Mouse (Mus musculus) intestine, postnatal 0 days (tissue): ENCODE results near the gene Pef1. TPM values are rescaled to one million over a fixed set of nuclear protein-coding genes. Genes with fewer than 3 reads are reported as not detected.

Experiments
- ATAC-seq: fragments of 200-750 bp; cut with Nextera tagmentation; 2 replicates; pipeline ENCODE4 v1.8.0; 2017; ENCODE audit warnings: mild to moderate bottlenecking, moderate TSS enrichment, moderate library complexity
- H3K27ac ChIP-seq: fragments of 300-500 bp; sonication (generic); 2 replicates; pipeline ENCODE4 v1.5.1; 2014; ENCODE audit warnings: mild to moderate bottlenecking, low read depth, low read length, moderate library complexity
- H3K27me3 ChIP-seq: fragments of 300-500 bp; sonication (generic); replicated peaks from 2 replicates; pipeline ENCODE4 v1.6.1; 2014; ENCODE audit warnings: low read length, mixed read lengths; ENCODE audit not compliant: control insufficient read depth, insufficient read depth
- H3K36me3 ChIP-seq: fragments of 300-500 bp; sonication (generic); 2 replicates; pipeline ENCODE4 v1.6.1; 2014; ENCODE audit warnings: mild to moderate bottlenecking, moderate library complexity; ENCODE audit not compliant: control insufficient read depth, insufficient read depth
- H3K4me1 ChIP-seq: fragments of 300-500 bp; sonication (generic); replicated peaks from 2 replicates; pipeline ENCODE4 v1.6.1; 2014; ENCODE audit warnings: antibody characterized with exemption, low read length, mixed read lengths; ENCODE audit not compliant: control insufficient read depth, insufficient read depth
- H3K4me2 ChIP-seq: fragments of 300-500 bp; sonication (generic); replicated peaks from 2 replicates; pipeline ENCODE4 v1.6.1; 2014; ENCODE audit warnings: low read depth, mild to moderate bottlenecking, moderate library complexity
- H3K4me3 ChIP-seq: fragments of 300-500 bp; sonication (generic); 2 replicates; pipeline ENCODE4 v1.5.1; 2014; ENCODE audit warnings: low read depth, low read length
- H3K9ac ChIP-seq: fragments of 300-500 bp; sonication (generic); 2 replicates; pipeline ENCODE4 v1.6.1; 2014; ENCODE audit warnings: mild to moderate bottlenecking, low read depth, low read length
- H3K9me3 ChIP-seq: fragments of 300-500 bp; sonication (generic); 2 replicates; pipeline ENCODE4 v1.6.1; 2016; ENCODE audit warnings: mixed run types; ENCODE audit not compliant: control insufficient read depth
- CTCF ChIP-seq: sonication (generic); IDR thresholded peaks from 2 replicates; pipeline ENCODE4 v1.5.1; 2016; ENCODE audit warnings: low read depth, mild to moderate bottlenecking, control low read depth, antibody characterized with exemption, moderate library complexity
- WGBS: fragments of 180-500 bp; shearing (Covaris S2); extraction: QIAGEN DNeasy Blood & Tissue Kit; methylation state at CpG from one replicate; pipeline ENCODE4 v1.1.7; 2014; 5-methylcytosine and 5-hydroxymethylcytosine counted together
- polyA plus RNA-seq: library from polyadenylated mRNA; unstranded; fragments of >200 nt; fragmentation: Nextera tagmentation; extraction: Ambion mirVana; gene quantifications from 2 replicates; pipeline ENCODE4 v1.2.1, GENCODE M21; 2015

Gene Pef1
- polyA plus RNA-seq, 1 experiment from 2014 or later, result 73.4 TPM

DNA sequence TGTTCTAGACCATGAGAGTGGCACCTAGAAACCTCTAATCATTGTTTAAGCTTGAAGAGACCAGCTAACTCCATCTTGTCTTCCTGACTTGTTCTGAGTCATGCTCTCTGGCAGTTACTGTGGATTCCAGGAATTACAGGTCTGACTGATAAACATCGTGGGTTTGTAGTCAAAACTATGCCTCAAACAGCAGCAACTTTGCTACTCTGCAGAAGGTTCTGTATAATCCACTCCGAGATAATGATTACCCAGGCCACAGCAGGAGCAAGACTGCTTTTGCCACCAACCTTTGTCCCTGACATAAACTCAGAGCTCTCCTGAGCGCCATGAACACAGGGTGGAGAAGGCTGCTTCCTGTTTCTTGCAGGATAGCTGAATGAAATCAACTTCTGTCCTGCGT, 2.2 kb downstream of the Pef1 start:
- Histone ChIP-seq H3K36me3 (no peaks in the 10 kb centered on the region), H3K27me3 (no peaks in the 10 kb centered on the region), H3K4me2 (peak overlapping the region; percentile 17; the same call in 1 of the 2 replicates), H3K4me3 (no peak overlapping the region), H3K9me3 (no peaks in the 10 kb centered on the region), H3K27ac (peak overlapping the region; percentile 78), H3K4me1 (peaks cover 17% of the 10 kb centered on the region), H3K9ac (no peak overlapping the region)
- TF ChIP-seq CTCF, result no peak
- peak; percentile 77 for ATAC-seq
- 25% methylated on average over 4 of the region's 4 CpGs for WGBS

DNA sequence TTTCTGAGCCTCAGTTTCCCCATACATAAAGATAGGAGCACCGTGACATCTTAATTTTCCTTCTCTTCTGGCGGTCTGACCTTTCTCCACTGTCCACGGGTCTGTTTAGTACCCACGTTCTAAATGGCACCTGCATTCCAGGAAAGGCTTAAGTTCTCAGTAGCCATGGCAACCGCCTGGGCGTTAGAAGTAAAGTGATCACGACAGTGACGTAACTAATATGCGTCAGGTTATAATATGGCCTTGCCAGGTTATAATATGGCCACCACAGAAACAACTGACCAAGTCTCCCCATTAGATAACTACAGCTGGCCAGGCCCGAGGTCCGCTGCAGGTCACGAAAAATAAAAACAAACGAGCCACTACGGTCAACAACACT, 4.7 kb downstream of the Pef1 start:
- Histone ChIP-seq H3K9me3 (no peaks in the 10 kb centered on the region), H3K4me2 (peak overlapping the region; percentile 60), H3K9ac (peak overlapping the region; percentile 56; the same call in 1 of the 2 replicates), H3K4me1 (peaks cover 16% of the 10 kb centered on the region), H3K36me3 (peaks cover under 1% of the 10 kb centered on the region; the same call in 1 of the 2 replicates), H3K4me3 (peak overlapping the region; percentile 69), H3K27me3 (no peaks in the 10 kb centered on the region), H3K27ac (peak overlapping the region; percentile 91; the same call in 1 of the 2 replicates)
- ATAC-seq, result peak; percentile 57
- no peak for TF ChIP-seq CTCF
- 10% methylated on average over 14 of the region's 14 CpGs for WGBS

DNA sequence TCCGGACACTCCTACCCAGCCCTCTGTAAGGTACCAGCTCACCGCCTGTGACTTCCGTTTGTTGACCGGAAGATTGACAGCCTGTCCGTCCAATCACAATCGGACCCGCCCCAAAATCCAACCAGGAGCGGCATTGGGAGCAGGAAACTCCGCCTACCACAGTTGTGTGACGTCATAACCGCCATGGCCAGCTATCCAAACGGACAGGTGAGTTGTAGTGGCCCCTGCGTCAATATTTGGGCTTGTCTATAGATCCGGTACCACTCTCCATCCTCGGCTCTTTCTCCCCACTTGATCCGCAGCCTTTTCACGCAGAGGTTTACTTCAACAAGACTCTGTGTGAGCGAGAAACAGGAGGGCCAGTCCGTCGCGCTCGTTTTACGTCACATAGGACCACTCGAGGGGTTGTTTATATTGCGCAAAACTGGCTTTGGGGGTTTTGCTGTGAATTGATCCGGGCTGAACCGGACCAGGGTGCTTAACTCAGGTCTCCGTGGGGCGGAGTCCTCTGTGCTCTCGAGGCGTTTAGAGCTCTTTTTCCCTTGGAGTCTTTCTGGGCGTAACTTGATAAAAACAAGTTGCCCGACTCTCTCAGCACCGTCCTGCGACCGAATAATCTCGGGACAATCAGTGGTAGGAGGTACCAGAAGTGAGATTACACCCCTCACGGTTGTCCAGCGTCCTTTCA, 5.2 kb downstream of the Pef1 start:
- Histone ChIP-seq H3K27ac (peak overlapping the region; percentile 91), H3K9me3 (no peaks in the 10 kb centered on the region), H3K4me2 (peak overlapping the region; percentile 60), H3K27me3 (no peaks in the 10 kb centered on the region), H3K36me3 (peaks cover 6% of the 10 kb centered on the region; the same call in 1 of the 2 replicates), H3K9ac (peak overlapping the region; percentile 56), H3K4me3 (peak overlapping the region; percentile 69), H3K4me1 (peaks cover 16% of the 10 kb centered on the region; the same call in 1 of the 2 replicates)
- under 1% methylated on average over 39 of the region's 39 CpGs for WGBS
- TF ChIP-seq CTCF, result no peak
- peak; percentile 86 for ATAC-seq

DNA sequence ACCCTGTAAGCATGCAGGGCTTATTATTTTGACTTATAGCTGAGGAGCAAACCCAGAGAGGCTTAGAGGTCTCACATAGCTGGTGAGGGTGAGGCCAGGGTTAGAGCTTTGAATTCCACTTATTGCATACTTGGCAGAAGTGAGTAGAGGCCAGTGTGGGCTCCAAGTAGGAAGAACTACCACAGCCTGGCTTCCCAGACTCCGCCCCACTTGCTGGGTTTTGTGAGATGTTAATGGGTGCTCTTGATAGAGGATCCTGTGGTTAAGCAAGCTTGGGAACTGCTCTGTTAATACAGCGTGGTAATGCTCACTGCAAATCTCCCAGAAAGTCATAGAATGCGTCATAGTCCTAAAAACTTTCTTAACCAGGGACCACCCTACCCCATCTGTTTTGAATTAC, 6.6 kb downstream of the Pef1 start:
- H3K9me3 ChIP-seq, result no peaks in the 10 kb centered on the region
- H3K36me3 ChIP-seq, result peaks cover 11% of the 10 kb centered on the region; the same call in 1 of the 2 replicates
- H3K9ac ChIP-seq, result 0 out of 2 replicates have a peak overlapping the region, but pooled peaks have one; percentile 31
- no peak overlapping the region for H3K27ac ChIP-seq
- no peak for TF ChIP-seq CTCF
- 0 out of 2 replicates have a peak overlapping the region, but pooled peaks have one; percentile 69 for H3K4me3 ChIP-seq
- H3K27me3 ChIP-seq, result no peaks in the 10 kb centered on the region
- peaks cover 10% of the 10 kb centered on the region; the same call in 1 of the 2 replicates for H3K4me1 ChIP-seq
- WGBS, result 86% methylated on average over 3 of the region's 3 CpGs
- ATAC-seq, result no peak
- H3K4me2 ChIP-seq, result peak overlapping the region; percentile 60

DNA sequence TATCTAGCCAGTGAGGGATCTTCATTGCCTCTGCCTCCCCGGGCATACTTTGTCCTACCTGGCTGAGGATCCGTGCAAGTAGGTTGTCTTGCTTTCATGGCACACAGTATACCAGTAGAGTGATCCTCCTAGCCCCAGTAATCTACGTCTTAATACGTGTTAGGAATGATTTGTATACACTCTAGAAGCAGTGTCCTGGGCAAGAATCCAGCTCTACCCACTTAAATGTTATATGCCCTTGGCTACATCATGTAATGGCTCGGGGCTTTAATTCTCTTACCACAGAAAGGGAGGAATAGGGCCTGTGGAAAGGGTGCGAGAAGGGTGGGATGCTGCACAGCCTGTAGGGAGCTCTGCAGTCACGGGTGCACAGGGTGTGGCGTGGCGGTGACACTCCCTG, 7.3 kb downstream of the Pef1 start:
- Histone ChIP-seq H3K27me3 (no peaks in the 10 kb centered on the region), H3K27ac (0 out of 2 replicates have a peak overlapping the region, but pooled peaks have one; percentile 5), H3K9ac (no peak overlapping the region; the same call in 1 of the 2 replicates), H3K9me3 (no peaks in the 10 kb centered on the region), H3K4me3 (no peak overlapping the region), H3K4me1 (peaks cover 10% of the 10 kb centered on the region; the same call in 1 of the 2 replicates), H3K36me3 (peaks cover 11% of the 10 kb centered on the region; the same call in 1 of the 2 replicates), H3K4me2 (peak overlapping the region; percentile 60)
- no peak for ATAC-seq
- WGBS, result 63% methylated on average over 9 of the region's 9 CpGs
- TF ChIP-seq CTCF, result no peak

DNA sequence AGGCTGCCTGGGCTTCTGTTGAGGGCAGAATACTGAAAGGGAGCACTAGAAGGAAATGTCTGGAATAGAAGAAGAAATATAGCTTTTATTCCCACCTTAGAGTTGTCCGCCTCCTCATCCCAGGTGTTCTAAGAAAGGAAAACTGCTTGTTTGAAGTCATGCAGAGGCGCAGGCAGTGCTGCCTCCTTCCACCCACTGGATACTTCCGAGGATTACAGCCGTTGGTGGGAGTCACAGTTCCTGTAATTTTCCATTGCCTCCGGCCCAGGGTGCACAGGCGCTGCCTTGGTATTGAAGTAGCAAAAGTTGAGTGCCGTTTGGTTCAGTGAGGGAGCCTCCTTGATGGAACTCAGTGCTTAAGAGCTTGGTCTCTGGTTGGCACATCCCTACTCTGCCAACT, 7.7 kb downstream of the Pef1 start:
- H3K36me3 ChIP-seq, result peaks cover 11% of the 10 kb centered on the region; the same call in 1 of the 2 replicates
- peaks cover 10% of the 10 kb centered on the region; the same call in 1 of the 2 replicates for H3K4me1 ChIP-seq
- H3K27ac ChIP-seq, result peak overlapping the region; percentile 31; the same call in 1 of the 2 replicates
- H3K9ac ChIP-seq, result no peak overlapping the region
- H3K27me3 ChIP-seq, result no peaks in the 10 kb centered on the region
- WGBS, result 81% methylated on average over 7 of the region's 7 CpGs
- H3K4me3 ChIP-seq, result no peak overlapping the region
- no peak for ATAC-seq
- no peaks in the 10 kb centered on the region for H3K9me3 ChIP-seq
- no peak for TF ChIP-seq CTCF
- peak overlapping the region; percentile 60 for H3K4me2 ChIP-seq
